In genomic region chr10:115587979-115588378, GRCm38 (mm10) we compare ENCODE assay signal across 9 mouse cellular contexts. TPM values are rescaled to one million over a fixed set of nuclear protein-coding genes. Genes with fewer than 3 reads are reported as not detected.
DNase-seq lines count a peak whose midpoint lies in the region; ATAC-seq lines count a peak whose summit lies in the region.
"Had no signal": no experiment of that assay in that cellular context is flagged by ENCODE, and none has a peak within 500 bp of the region (broad histone marks: within the 10 kb centered on the region; RNA-seq: fewer than 3 reads in every experiment).

No protein-coding gene starts in this region.

- intact Hi-C loops in heart, postnatal 25 days (cut with DNase I): no loop called here

- no peak overlapping the region for H3K27ac ChIP-seq in heart, embryonic 13.5 days (replicated peaks)
- peak overlapping the region; percentile 72 for H3K27ac ChIP-seq in embryonic facial prominence, embryonic 10.5 days (replicated peaks)
- H3K27ac ChIP-seq in hindbrain, embryonic 15.5 days (replicated peaks): peak overlapping the region; percentile 9; the same call in 1 of the 2 replicates
- no peak overlapping the region for H3K27ac ChIP-seq in midbrain, embryonic 13.5 days

- no peaks in the 10 kb centered on the region for H3K36me3 ChIP-seq in heart, embryonic 13.5 days
- no peaks in the 10 kb centered on the region for H3K36me3 ChIP-seq in embryonic facial prominence, embryonic 10.5 days (replicated peaks)
- H3K36me3 ChIP-seq in hindbrain, embryonic 15.5 days: no peaks in the 10 kb centered on the region
- no peaks in the 10 kb centered on the region for H3K36me3 ChIP-seq in midbrain, embryonic 13.5 days

- peak overlapping the region; percentile 98 for H3K4me2 ChIP-seq in heart, embryonic 13.5 days
- peak overlapping the region; percentile 98 for H3K4me2 ChIP-seq in hindbrain, embryonic 15.5 days
- H3K4me2 ChIP-seq in midbrain, embryonic 13.5 days (replicated peaks): peak overlapping the region; percentile 100

- DNase-seq in heart, postnatal 25 days (ENCODE audit: low spot score): no peak
- no peak for DNase-seq in embryonic facial prominence, embryonic 10.5 days (ENCODE audit: low spot score)
- no peak for DNase-seq in frontal cortex, adult 2 months (ENCODE audit: extremely low spot score in 1 of 2, low spot score in 1 of 2)
- no peak for DNase-seq in adrenal gland, adult (ENCODE audit: inconsistent age in 2 of 2, low spot score in 1 of 2)

- ATAC-seq in heart, embryonic 13.5 days (ENCODE audit: extremely low read depth, insufficient number of reproducible peaks, low FRiP score, low TSS enrichment): no peak
- no peak for ATAC-seq in hindbrain, embryonic 15.5 days (ENCODE audit: low FRiP score, low read depth)
- no peak; the same call in 1 of the 2 replicates for ATAC-seq in midbrain, embryonic 13.5 days
- no peak for ATAC-seq in erythroid progenitor cell, adult 5-6 weeks (replicated peaks; ENCODE audit: low FRiP score, poor library complexity, severe bottlenecking)

- H3K4me3 ChIP-seq in heart, embryonic 13.5 days: peak overlapping the region; percentile 61
- peak overlapping the region; percentile 72 for H3K4me3 ChIP-seq in embryonic facial prominence, embryonic 10.5 days
- H3K4me3 ChIP-seq in hindbrain, embryonic 15.5 days: peak overlapping the region; percentile 54
- peak overlapping the region; percentile 69 for H3K4me3 ChIP-seq in midbrain, embryonic 13.5 days (replicated peaks)

- WGBS in heart, embryonic 13.5 days: 2% methylated on average over 7 of the region's 7 CpGs
- under 1% methylated on average over 7 of the region's 7 CpGs for WGBS in embryonic facial prominence, embryonic 10.5 days
- 1% methylated on average over 7 of the region's 7 CpGs for WGBS in hindbrain, embryonic 15.5 days
- WGBS in midbrain, embryonic 13.5 days: under 1% methylated on average over 7 of the region's 7 CpGs

- H3K4me1 ChIP-seq in heart, embryonic 13.5 days: peaks cover 31% of the 10 kb centered on the region
- peaks cover 37% of the 10 kb centered on the region for H3K4me1 ChIP-seq in embryonic facial prominence, embryonic 10.5 days
- peaks cover 32% of the 10 kb centered on the region for H3K4me1 ChIP-seq in hindbrain, embryonic 15.5 days (replicated peaks)
- H3K4me1 ChIP-seq in midbrain, embryonic 13.5 days (replicated peaks): peaks cover 31% of the 10 kb centered on the region

- H3K27me3 ChIP-seq in heart, embryonic 13.5 days (replicated peaks): peaks cover 66% of the 10 kb centered on the region
- peaks cover 76% of the 10 kb centered on the region for H3K27me3 ChIP-seq in embryonic facial prominence, embryonic 10.5 days (replicated peaks; ENCODE audit: low read depth, poor library complexity, severe bottlenecking)
- peaks cover 38% of the 10 kb centered on the region for H3K27me3 ChIP-seq in hindbrain, embryonic 15.5 days
- peaks cover 63% of the 10 kb centered on the region for H3K27me3 ChIP-seq in midbrain, embryonic 13.5 days

- no peaks in the 10 kb centered on the region for H3K9me3 ChIP-seq in heart, embryonic 13.5 days
- no peaks in the 10 kb centered on the region for H3K9me3 ChIP-seq in embryonic facial prominence, embryonic 10.5 days
- no peaks in the 10 kb centered on the region for H3K9me3 ChIP-seq in hindbrain, embryonic 15.5 days
- H3K9me3 ChIP-seq in midbrain, embryonic 13.5 days: no peaks in the 10 kb centered on the region

- H3K9ac ChIP-seq in heart, embryonic 13.5 days: peak overlapping the region; percentile 11; the same call in 1 of the 2 replicates
- H3K9ac ChIP-seq in hindbrain, embryonic 15.5 days: peak overlapping the region; percentile 72
- peak overlapping the region; percentile 71 for H3K9ac ChIP-seq in midbrain, embryonic 13.5 days (replicated peaks)

RNA-seq across cellular contexts. Expression of gene Lgr5, which starts 0.4 kb away (rescaled TPM):
- polyA plus RNA-seq in heart, embryonic 13.5 days (2015; fragmentation: Nextera tagmentation; extraction: Ambion mirVana): 0.25 and 0.32 TPM in 2 replicates
- total RNA-seq in heart, postnatal 25 days (2021): under 1 TPM; 0.05 to 0.06 TPM
- 5.2 and 7.1 TPM in 2 replicates for polyA plus RNA-seq in embryonic facial prominence, embryonic 10.5 days (2016; fragmentation: Nextera tagmentation; extraction: Ambion mirVana)
- polyA plus RNA-seq in hindbrain, embryonic 15.5 days (2015; fragmentation: Nextera tagmentation; extraction: Ambion mirVana): 2.3 and 2.6 TPM in 2 replicates
- 2.2 and 2.9 TPM in 2 replicates for polyA plus RNA-seq in midbrain, embryonic 13.5 days (2015; fragmentation: Nextera tagmentation; extraction: Ambion mirVana)
- 0.72 and 0.84 TPM in 2 replicates for total RNA-seq in erythroid progenitor cell, adult 5-6 weeks (2015; ENCODE audit: low replicate concordance)
- total RNA-seq in erythroid progenitor cell, adult 5-6 weeks (2017; ENCODE audit: low replicate concordance): 0.26 and 1.4 TPM in 2 replicates
- 41.2 and 43.5 TPM in 2 replicates for polyA plus RNA-seq in frontal cortex, adult 2 months (2012; rRNA removed)

RNA-seq across cellular contexts. Expression of gene A930009A15Rik, which starts 18.2 kb away (rescaled TPM):
- not detected in 2 replicates for polyA plus RNA-seq in heart, embryonic 13.5 days (2015; fragmentation: Nextera tagmentation; extraction: Ambion mirVana)
- total RNA-seq in heart, postnatal 25 days (2021): not detected
- polyA plus RNA-seq in embryonic facial prominence, embryonic 10.5 days (2016; fragmentation: Nextera tagmentation; extraction: Ambion mirVana): not detected in 2 replicates
- 0.40 and 0.69 TPM in 2 replicates for polyA plus RNA-seq in hindbrain, embryonic 15.5 days (2015; fragmentation: Nextera tagmentation; extraction: Ambion mirVana)
- 0.61 and 0.69 TPM in 2 replicates for polyA plus RNA-seq in midbrain, embryonic 13.5 days (2015; fragmentation: Nextera tagmentation; extraction: Ambion mirVana)
- not detected in 2 replicates for total RNA-seq in erythroid progenitor cell, adult 5-6 weeks (2015; ENCODE audit: low replicate concordance)
- total RNA-seq in erythroid progenitor cell, adult 5-6 weeks (2017; ENCODE audit: low replicate concordance): not detected in 2 replicates
- polyA plus RNA-seq in frontal cortex, adult 2 months (2012; rRNA removed): 0.86 and 0.90 TPM in 2 replicates
- polyA plus RNA-seq: gonadal fat pad, adult 2 months had no signal

Comparison
In these comparisons a context has a peak if more than half of its experiments do, and no peak if none do; other contexts are left out.
1. H3K27ac ChIP-seq: peak in embryonic facial prominence, embryonic 10.5 days (single experiment) and hindbrain, embryonic 15.5 days (single experiment); none in heart, embryonic 13.5 days (single experiment) and midbrain, embryonic 13.5 days (single experiment).
2. H3K9ac ChIP-seq: peak in every context shown above with its lines; median percentile 72 in hindbrain, embryonic 15.5 days; 71 in midbrain, embryonic 13.5 days; 11 in heart, embryonic 13.5 days.
3. Peak in every context shown above with its lines, with median percentiles within 50 percentile points of each other: H3K4me2 ChIP-seq and H3K4me3 ChIP-seq.